ENCODE assay signal across 34 mouse cellular contexts in genomic region chr14:56283816-56284215, GRCm38 (mm10). TPM values are rescaled to one million over a fixed set of nuclear protein-coding genes. Genes with fewer than 3 reads are reported as not detected.
DNase-seq lines count a peak whose midpoint lies in the region; ATAC-seq and TF ChIP-seq lines count a peak whose summit lies in the region.
"Had no signal": no experiment of that assay in that cellular context is flagged by ENCODE, and none has a peak within 500 bp of the region (broad histone marks: within the 10 kb centered on the region; RNA-seq: fewer than 3 reads in every experiment).

No protein-coding gene starts in this region.

- H3K4me3 ChIP-seq in CH12.LX (replicated peaks in 1 of 3; ENCODE audit: low read depth in 2 of 3, low read length in 2 of 3, poor library complexity in 1 of 3) = no peak overlapping the region
- no peak overlapping the region for H3K4me3 ChIP-seq in kidney, embryonic 16.5 days (ENCODE audit: low read length)
- H3K4me3 ChIP-seq: embryonic facial prominence, embryonic 10.5 days; embryonic facial prominence, embryonic 13.5 days; erythroblast, embryonic 14.5 days; forebrain, embryonic 13.5 days; heart, adult 2 months; heart, embryonic 10.5 days; heart, embryonic 13.5 days; intestine, embryonic 15.5 days had no signal

- no peaks in the 10 kb centered on the region for H3K79me2 ChIP-seq in CH12.LX (replicated peaks; ENCODE audit: control insufficient read depth, extremely low read depth, insufficient read depth, poor library complexity, severe bottlenecking)

- in situ Hi-C loops in CH12.LX (cut with MboI; ENCODE audit: low pct_ligation_motif_present, low pct_unique_long_range_greater_than_20kb, low sequenced_read_pairs) = no loop called here

- TF ChIP-seq RAD21 in CH12.LX (IDR thresholded peaks at IDR 0.05; ENCODE audit: low read depth, low read length) = no peak

- peaks cover 3% of the 10 kb centered on the region for H3K27me3 ChIP-seq in CH12.LX (replicated peaks)
- no peaks in the 10 kb centered on the region for H3K27me3 ChIP-seq in kidney, embryonic 16.5 days (ENCODE audit: insufficient read depth, low read length)
- H3K27me3 ChIP-seq: embryonic facial prominence, embryonic 13.5 days; forebrain, embryonic 13.5 days; intestine, embryonic 15.5 days had no signal

- H3K4me2 ChIP-seq in CH12.LX (ENCODE audit: insufficient read depth, low read depth, poor library complexity, severe bottlenecking) = peak overlapping the region; percentile 17; the same call in 1 of the 2 replicates
- no peak overlapping the region for H3K4me2 ChIP-seq in kidney, embryonic 16.5 days (replicated peaks; ENCODE audit: low read depth, low read length)
- H3K4me2 ChIP-seq: embryonic facial prominence, embryonic 13.5 days; forebrain, embryonic 13.5 days; heart, embryonic 13.5 days; hindbrain, embryonic 14.5 days; intestine, embryonic 15.5 days had no signal

- no peak overlapping the region for H3K9ac ChIP-seq in CH12.LX (ENCODE audit: insufficient read depth, low read depth)
- H3K9ac ChIP-seq in kidney, embryonic 16.5 days (replicated peaks; ENCODE audit: low read length) = no peak overlapping the region
- H3K9ac ChIP-seq: embryonic facial prominence, embryonic 13.5 days; forebrain, embryonic 13.5 days; heart, embryonic 13.5 days; hindbrain, embryonic 14.5 days; intestine, embryonic 15.5 days had no signal

- 84% methylated on average over 1 of the region's 1 CpGs for WGBS in kidney, embryonic 16.5 days

- peaks cover 0 to 10% of the 10 kb centered on the region in 2 experiments; a peak in 1 of 4 replicates for H3K4me1 ChIP-seq in CH12.LX (ENCODE audit: control insufficient read depth in 1 of 2, insufficient read depth in 2 of 2)
- no peaks in the 10 kb centered on the region for H3K4me1 ChIP-seq in kidney, embryonic 16.5 days (ENCODE audit: insufficient read depth, low read length)
- H3K4me1 ChIP-seq: embryonic facial prominence, embryonic 10.5 days; embryonic facial prominence, embryonic 13.5 days; forebrain, embryonic 13.5 days; heart, embryonic 10.5 days; heart, embryonic 13.5 days; intestine, embryonic 15.5 days had no signal

- peak; percentile 17 for ATAC-seq in inflammation-experienced regulatory T-cells, adult 6 months
- ATAC-seq in kidney, embryonic 16.5 days (ENCODE audit: low FRiP score, low TSS enrichment) = no peak
- ATAC-seq: forebrain, embryonic 13.5 days; forebrain, embryonic 16.5 days; hindbrain, postnatal 0 days; intestine, embryonic 15.5 days had no signal

- no peak overlapping the region for H3K27ac ChIP-seq in CH12.LX (ENCODE audit: insufficient read depth, low read depth)
- no peak overlapping the region for H3K27ac ChIP-seq in kidney, embryonic 16.5 days (ENCODE audit: low read length)
- H3K27ac ChIP-seq: embryonic facial prominence, embryonic 10.5 days; embryonic facial prominence, embryonic 13.5 days; forebrain, embryonic 13.5 days; heart, adult 2 months; heart, embryonic 10.5 days; heart, embryonic 13.5 days; hindbrain, embryonic 14.5 days; hindbrain, postnatal 0 days; intestine, embryonic 15.5 days had no signal

- no peak for TF ChIP-seq POLR2A in CH12.LX (IDR thresholded peaks at IDR 0.05; ENCODE audit: low read depth, low read length)

- H3K9me3 ChIP-seq in CH12.LX (replicated peaks; ENCODE audit: low read length) = no peaks in the 10 kb centered on the region
- no peaks in the 10 kb centered on the region for H3K9me3 ChIP-seq in kidney, embryonic 16.5 days (ENCODE audit: low read length)
- H3K9me3 ChIP-seq: embryonic facial prominence, embryonic 10.5 days; embryonic facial prominence, embryonic 13.5 days; forebrain, embryonic 13.5 days; heart, embryonic 10.5 days; heart, embryonic 13.5 days; intestine, embryonic 15.5 days had no signal

- TF ChIP-seq EP300 in CH12.LX (IDR thresholded peaks at IDR 0.05; ENCODE audit: low read length) = no peak

- DNase-seq in CD4-positive, CD25-positive, alpha-beta regulatory T cell, adult 2 months (ENCODE audit: low read depth, low spot score) = peak; percentile 44
- DNase-seq in CH12.LX (ENCODE audit: extremely low read depth) = no peak
- no peak for DNase-seq in layer of hippocampus, adult 9-10 months (ENCODE audit: low spot score)
- DNase-seq in kidney, postnatal 10 days = no peak
- DNase-seq: adrenal gland, postnatal 10 days; adrenal gland, postnatal 36 days; cerebellum, adult 18-20 months; cerebellum, adult 9-11 months; cerebellum, postnatal 25 days; embryo, embryonic 11 days; gastrocnemius, postnatal 10 days; gastrocnemius, postnatal 36 days; heart, adult 2 months; heart, postnatal 14 days; heart, postnatal 4 days had no signal

- no peaks in the 10 kb centered on the region for H3K36me3 ChIP-seq in CH12.LX (replicated peaks in 1 of 2; ENCODE audit: control insufficient read depth in 1 of 2, insufficient read depth in 1 of 2, low read length in 1 of 2)
- H3K36me3 ChIP-seq in kidney, embryonic 16.5 days (ENCODE audit: insufficient read depth, low read length) = no peaks in the 10 kb centered on the region
- H3K36me3 ChIP-seq: embryonic facial prominence, embryonic 10.5 days; embryonic facial prominence, embryonic 13.5 days; heart, embryonic 10.5 days; heart, embryonic 13.5 days; intestine, embryonic 15.5 days had no signal

- TF ChIP-seq CTCF in CH12.LX (conservative IDR thresholded peaks at IDR 0.05 in 1 of 2, IDR thresholded peaks at IDR 0.05 in 1 of 2; ENCODE audit: low read depth in 2 of 2, low read length in 2 of 2) = no peak

- dilution Hi-C loops in CH12.LX (cut with MboI; ENCODE audit: extremely low pct_ligation_motif_present, extremely low pct_unique_long_range_greater_than_20kb, low sequenced_read_pairs) = no loop called here

TF ChIP-seq in CH12.LX, 34 proteins besides CTCF, POLR2A, EP300 and RAD21:
- TF ChIP-seq JUN (IDR thresholded peaks at IDR 0.05; ENCODE audit: insufficient read depth, low read depth, low read length) (no peak), NELFE (IDR thresholded peaks at IDR 0.05; ENCODE audit: low read depth, low read length) (no peak), IRF4 (IDR thresholded peaks at IDR 0.05; ENCODE audit: low read depth, low read length) (no peak), ZMIZ1 (IDR thresholded peaks at IDR 0.05; ENCODE audit: low read depth, low read length) (no peak), ELF1 (IDR thresholded peaks at IDR 0.05; ENCODE audit: low read depth, low read length) (no peak), TBP (conservative IDR thresholded peaks at IDR 0.05; ENCODE audit: low read depth, low read length) (no peak), JUND (conservative IDR thresholded peaks at IDR 0.05; ENCODE audit: low read depth, low read length) (no peak), ZNF384 (IDR thresholded peaks at IDR 0.05; ENCODE audit: low read depth, low read length) (no peak), HCFC1 (IDR thresholded peaks at IDR 0.05; ENCODE audit: low read depth, low read length) (no peak), NRF1 (IDR thresholded peaks at IDR 0.05; ENCODE audit: low read depth, low read length) (no peak), ZKSCAN1 (IDR thresholded peaks at IDR 0.05; ENCODE audit: borderline replicate concordance, low read depth, low read length) (no peak), MYC (IDR thresholded peaks at IDR 0.05; ENCODE audit: low read depth, low read length) (no peak), CHD1 (IDR thresholded peaks at IDR 0.05; ENCODE audit: low read depth, low read length) (no peak), MXI1 (IDR thresholded peaks at IDR 0.05; ENCODE audit: low read depth, low read length) (no peak), E2F4 (IDR thresholded peaks at IDR 0.05; ENCODE audit: insufficient replicate concordance, low read depth, low read length) (no peak), BHLHE40 (IDR thresholded peaks at IDR 0.05; ENCODE audit: low read depth, low read length) (no peak), POLR2AphosphoS2 (IDR thresholded peaks at IDR 0.05; ENCODE audit: low read depth, low read length) (no peak)

RNA-seq across cellular contexts. Expression of gene Gzmb, which starts 21.8 kb away (rescaled TPM):
- total RNA-seq in CH12.LX (2012; rRNA removed) (not detected in 2 replicates), CH12.LX (2014; rRNA removed) (not detected in 2 replicates)
- polyA plus RNA-seq in CH12.LX (2012; ENCODE audit: insufficient read length, low read depth) = not detected in 2 replicates
- polyA plus RNA-seq in inflammation-experienced regulatory T-cells, adult 6 months (2017; shearing (Covaris generic)) = 100 to 1,000 TPM in 1 of 3 experiments, 10 to 100 TPM in 2; 13.5 to 296 (median 19.9) TPM
- polyA plus RNA-seq in kidney, embryonic 16.5 days (2015; fragmentation: Nextera tagmentation; extraction: Ambion mirVana) = 0.11 TPM in 1 of 2 replicates, not detected in the other
- total RNA-seq: ES-E14; gastrocnemius, adult 18-20 months; gastrocnemius, postnatal 10 days; gastrocnemius, postnatal 36 days; heart, postnatal 14 days; heart, postnatal 4 days; hindbrain, postnatal 0 days had no signal
- polyA plus RNA-seq: C2C12; cortical plate, adult 2 months; embryonic facial prominence, embryonic 10.5 days; erythroblast, embryonic 14.5 days; forebrain, embryonic 13.5 days; forebrain, embryonic 16.5 days; hindbrain, embryonic 14.5 days; hindbrain, postnatal 0 days had no signal

RNA-seq across cellular contexts. Expression of gene Gzmc, which starts 49.4 kb away (rescaled TPM):
- total RNA-seq in CH12.LX (2012; rRNA removed) = not detected in 2 replicates
- total RNA-seq in CH12.LX (2014; rRNA removed) = not detected in 2 replicates
- not detected in 2 replicates for polyA plus RNA-seq in CH12.LX (2012; ENCODE audit: insufficient read length, low read depth)
- 1 to 10 TPM; 3.0 to 5.8 (median 4.6) TPM for polyA plus RNA-seq in inflammation-experienced regulatory T-cells, adult 6 months (2017; shearing (Covaris generic))
- not detected in 2 replicates for polyA plus RNA-seq in kidney, embryonic 16.5 days (2015; fragmentation: Nextera tagmentation; extraction: Ambion mirVana)
- total RNA-seq: adrenal gland, adult 18-20 months; adrenal gland, postnatal 10 days; adrenal gland, postnatal 36 days; ES-E14; gastrocnemius, adult 18-20 months; gastrocnemius, postnatal 10 days; gastrocnemius, postnatal 36 days; granulocyte monocyte progenitor cell, adult 5-6 weeks; heart, adult 2 months; heart, postnatal 14 days; heart, postnatal 4 days; hindbrain, postnatal 0 days had no signal
- polyA plus RNA-seq: C2C12; cortical plate, adult 2 months; erythroblast, embryonic 14.5 days; forebrain, embryonic 13.5 days; forebrain, embryonic 16.5 days; heart, adult 2 months; heart, embryonic 13.5 days; hindbrain, embryonic 11.5 days; hindbrain, embryonic 14.5 days; intestine, embryonic 15.5 days had no signal

Comparison
In these comparisons a context has a peak if more than half of its experiments do, and no peak if none do; other contexts are left out.
1. RNA of gene Gzmb, which starts 21.8 kb away (polyA plus RNA-seq): 13.5 to 296 TPM in inflammation-experienced regulatory T-cells, adult 6 months; 0.11 TPM in kidney, embryonic 16.5 days and not detected in CH12.LX; every median in the first group is over 10 times any median in the second.